Mouse (Mus musculus): ENCODE data around the gene Olfr228. TPM values are rescaled to one million over a fixed set of nuclear protein-coding genes. Genes with fewer than 3 reads are reported as not detected.
"Not testable (repeated sequence)": the region's sequence is repeated elsewhere in the genome, so short reads cannot be mapped to it uniquely, and the experiment has no call there.

Gene Olfr228
- polyA plus RNA-seq (2014; fragmentation: Nextera tagmentation; extraction: Ambion mirVana) = not detected in 2 replicates

- ATAC-seq (ENCODE audit: low FRiP score) = no peak
- Histone ChIP-seq H3K36me3 (replicated peaks; ENCODE audit: control insufficient read depth, insufficient read depth) (no peaks in the 10 kb centered on the region), H3K9ac (no peak within 1 kb of the TSS), H3K27ac (no peak within 1 kb of the TSS), H3K4me3 (replicated peaks; ENCODE audit: low read length) (no peak within 1 kb of the TSS), H3K9me3 (ENCODE audit: control insufficient read depth, low read length) (no peaks in the 10 kb centered on the region), H3K4me2 (replicated peaks) (no peak within 1 kb of the TSS), H3K4me1 (replicated peaks; ENCODE audit: control insufficient read depth, insufficient read depth, low read length) (no peaks in the 10 kb centered on the region), H3K27me3 (ENCODE audit: control insufficient read depth, insufficient read depth, low read length) (no peaks in the 10 kb centered on the region)
- no peak for DNase-seq (ENCODE audit: low spot score)
- WGBS = 39% methylated on average over 1 of the region's 1 CpGs
These were observed at the start of gene Olfr228 for GRCm38 (mm10) chr2:86487286-86487685. Gene Olfr228, minus strand, starts transcription at chr2:86487386.

- H3K4me3 ChIP-seq (replicated peaks; ENCODE audit: low read length) = no peak overlapping the region
- no peak overlapping the region for H3K27ac ChIP-seq
- no peaks in the 10 kb centered on the region for H3K4me1 ChIP-seq (replicated peaks; ENCODE audit: control insufficient read depth, insufficient read depth, low read length)
- no peak for DNase-seq (ENCODE audit: low spot score)
- H3K27me3 ChIP-seq (ENCODE audit: control insufficient read depth, insufficient read depth, low read length) = no peaks in the 10 kb centered on the region
- ATAC-seq (ENCODE audit: low FRiP score) = no peak
- 77% methylated on average over 1 of the region's 1 CpGs for WGBS
- H3K9me3 ChIP-seq (ENCODE audit: control insufficient read depth, low read length) = no peaks in the 10 kb centered on the region
- no peaks in the 10 kb centered on the region for H3K36me3 ChIP-seq (replicated peaks; ENCODE audit: control insufficient read depth, insufficient read depth)
- H3K9ac ChIP-seq = no peak overlapping the region
- H3K4me2 ChIP-seq (replicated peaks) = no peak overlapping the region
These were observed 43.8 kb upstream of the Olfr228 start for GRCm38 (mm10) chr2:86530991-86531390.

- ATAC-seq (ENCODE audit: low FRiP score) (no peak), DNase-seq (ENCODE audit: low spot score) (no peak)
- Histone ChIP-seq H3K27me3 (ENCODE audit: control insufficient read depth, insufficient read depth, low read length) (no peaks in the 10 kb centered on the region), H3K27ac (no peak within 1 kb of the TSS), H3K4me2 (replicated peaks) (no peak within 1 kb of the TSS), H3K4me3 (replicated peaks; ENCODE audit: low read length) (no peak within 1 kb of the TSS), H3K9ac (no peak within 1 kb of the TSS), H3K4me1 (replicated peaks; ENCODE audit: control insufficient read depth, insufficient read depth, low read length) (no peaks in the 10 kb centered on the region), H3K36me3 (replicated peaks; ENCODE audit: control insufficient read depth, insufficient read depth) (no peaks in the 10 kb centered on the region), H3K9me3 (ENCODE audit: control insufficient read depth, low read length) (no peaks in the 10 kb centered on the region)
- 90% methylated on average over 1 of the region's 1 CpGs for WGBS
These were observed 21.0 kb upstream of the Olfr228 start, which contains the start of gene Olfr1076 for GRCm38 (mm10) chr2:86508161-86508560. Gene Olfr1076, plus strand, starts transcription at chr2:86508461.

GRCm38 (mm10) chr2:86464442-86465109, 22.6 kb downstream of the Olfr228 start:
- Histone ChIP-seq H3K9me3 (ENCODE audit: control insufficient read depth, low read length) (no peaks in the 10 kb centered on the region), H3K4me1 (replicated peaks; ENCODE audit: control insufficient read depth, insufficient read depth, low read length) (no peaks in the 10 kb centered on the region), H3K27me3 (ENCODE audit: control insufficient read depth, insufficient read depth, low read length) (no peaks in the 10 kb centered on the region), H3K27ac (no peak overlapping the region), H3K4me3 (replicated peaks; ENCODE audit: low read length) (no peak overlapping the region), H3K9ac (no peak overlapping the region), H3K36me3 (replicated peaks; ENCODE audit: control insufficient read depth, insufficient read depth) (no peaks in the 10 kb centered on the region), H3K4me2 (replicated peaks) (0 out of 2 replicates have a peak overlapping the region, but pooled peaks have one; percentile 19)
- ATAC-seq (ENCODE audit: low FRiP score) (peak; percentile 51; the same call in 1 of the 2 replicates), DNase-seq (ENCODE audit: low spot score) (peak; percentile 67)
- WGBS = 40% methylated on average over 10 of the region's 10 CpGs

- ATAC-seq (ENCODE audit: low FRiP score) (no peak), DNase-seq (ENCODE audit: low spot score) (no peak)
- H3K27ac ChIP-seq = no peak overlapping the region
- H3K27me3 ChIP-seq (ENCODE audit: control insufficient read depth, insufficient read depth, low read length) = no peaks in the 10 kb centered on the region
- H3K4me2 ChIP-seq (replicated peaks) = no peak overlapping the region
- WGBS = 88% methylated on average over 1 of the region's 1 CpGs
- no peak overlapping the region for H3K9ac ChIP-seq
- H3K36me3 ChIP-seq (replicated peaks; ENCODE audit: control insufficient read depth, insufficient read depth) = no peaks in the 10 kb centered on the region
- H3K4me1 ChIP-seq (replicated peaks; ENCODE audit: control insufficient read depth, insufficient read depth, low read length) = no peaks in the 10 kb centered on the region
- no peak overlapping the region for H3K4me3 ChIP-seq (replicated peaks; ENCODE audit: low read length)
- H3K9me3 ChIP-seq (ENCODE audit: control insufficient read depth, low read length) = no peaks in the 10 kb centered on the region
These were observed 26.8 kb downstream of the Olfr228 start for GRCm38 (mm10) chr2:86460434-86460833.

GRCm38 (mm10) chr2:86456169-86456568, 31.0 kb downstream of the Olfr228 start, which contains the start of gene Olfr1066:
Gene Olfr1066, minus strand, starts transcription at chr2:86456269.
- no peak within 1 kb of the TSS for H3K27ac ChIP-seq
- no peak for ATAC-seq (ENCODE audit: low FRiP score)
- H3K9ac ChIP-seq = no peak within 1 kb of the TSS
- no peak for DNase-seq (ENCODE audit: low spot score)
- no peaks in the 10 kb centered on the region for H3K36me3 ChIP-seq (replicated peaks; ENCODE audit: control insufficient read depth, insufficient read depth)
- H3K4me1 ChIP-seq (replicated peaks; ENCODE audit: control insufficient read depth, insufficient read depth, low read length) = no peaks in the 10 kb centered on the region
- H3K4me3 ChIP-seq (replicated peaks; ENCODE audit: low read length) = no peak within 1 kb of the TSS
- WGBS = 88% methylated on average over 1 of the region's 1 CpGs
- H3K4me2 ChIP-seq (replicated peaks) = no peak within 1 kb of the TSS
- no peaks in the 10 kb centered on the region for H3K27me3 ChIP-seq (ENCODE audit: control insufficient read depth, insufficient read depth, low read length)
- no peaks in the 10 kb centered on the region for H3K9me3 ChIP-seq (ENCODE audit: control insufficient read depth, low read length)

- H3K9me3 ChIP-seq (ENCODE audit: control insufficient read depth, low read length); H3K27me3 ChIP-seq (ENCODE audit: control insufficient read depth, insufficient read depth, low read length); H3K9ac ChIP-seq; DNase-seq (ENCODE audit: low spot score); H3K27ac ChIP-seq; ATAC-seq (ENCODE audit: low FRiP score); H3K4me1 ChIP-seq (replicated peaks; ENCODE audit: control insufficient read depth, insufficient read depth, low read length); H3K36me3 ChIP-seq (replicated peaks; ENCODE audit: control insufficient read depth, insufficient read depth); H3K4me2 ChIP-seq (replicated peaks); H3K4me3 ChIP-seq (replicated peaks; ENCODE audit: low read length): not testable (repeated sequence)
- whole genome bisulfite sequencing = no CpG with 5 or more reads among the region's 1 CpGs
These were observed 36.7 kb downstream of the Olfr228 start, which contains the start of gene Olfr1065 for GRCm38 (mm10) chr2:86450491-86450890. Gene Olfr1065, minus strand, starts transcription at chr2:86450591.

GRCm38 (mm10) chr2:86442101-86442500, 45.1 kb downstream of the Olfr228 start:
- not testable (repeated sequence) for DNase-seq (ENCODE audit: low spot score); H3K27me3 ChIP-seq (ENCODE audit: control insufficient read depth, insufficient read depth, low read length); H3K4me2 ChIP-seq (replicated peaks); H3K4me3 ChIP-seq (replicated peaks; ENCODE audit: low read length); H3K9ac ChIP-seq; ATAC-seq (ENCODE audit: low FRiP score); H3K36me3 ChIP-seq (replicated peaks; ENCODE audit: control insufficient read depth, insufficient read depth); H3K4me1 ChIP-seq (replicated peaks; ENCODE audit: control insufficient read depth, insufficient read depth, low read length); H3K27ac ChIP-seq; H3K9me3 ChIP-seq (ENCODE audit: control insufficient read depth, low read length)
- WGBS = 51% methylated on average over 1 of the region's 1 CpGs
